Mouse (Mus musculus) heart, postnatal 0 days (tissue): ENCODE measurements around the gene Smok3c.
"Not testable (repeated sequence)": the region's sequence is repeated elsewhere in the genome, so short reads cannot be mapped to it uniquely, and the experiment has no call there.

Source experiments
- CTCF ChIP-seq: IDR thresholded peaks from 2 replicates; pipeline ENCODE4 v1.5.1; 2016; ENCODE audit warnings: antibody characterized with exemption, control low read depth, low read depth
- EP300 ChIP-seq: IDR thresholded peaks from 2 replicates; pipeline ENCODE4 v1.6.1; 2016; ENCODE audit warnings: antibody characterized with exemption, low read depth

DNA sequence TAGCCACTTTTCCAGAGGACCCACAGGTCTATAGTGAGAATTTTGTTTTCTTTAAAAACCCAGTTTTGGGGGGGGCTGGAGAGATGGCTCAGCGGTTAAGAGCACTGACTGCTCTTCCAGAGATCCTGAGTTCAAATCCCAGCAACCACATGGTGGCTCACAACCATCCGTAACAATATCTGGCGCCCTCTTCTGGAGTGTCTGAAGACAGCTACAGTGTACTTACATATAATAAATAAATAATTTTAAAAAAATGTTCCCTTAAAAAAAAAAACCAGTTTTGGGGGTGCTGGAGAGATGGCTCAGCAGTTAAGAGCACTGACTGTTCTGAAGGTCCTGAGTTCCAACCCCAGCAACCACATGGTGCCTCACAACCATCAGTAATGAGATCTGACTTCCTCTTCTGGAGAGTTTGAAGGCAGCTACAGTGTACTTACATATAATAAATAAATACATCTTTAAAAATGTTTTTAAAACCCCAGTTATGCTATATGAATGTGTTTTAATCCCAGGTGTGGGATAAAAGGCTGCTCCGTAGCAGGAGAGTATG lies 56.9 kb downstream of the Smok3c start:
- TF ChIP-seq CTCF, EP300: not testable (repeated sequence)
